Mouse (Mus musculus) embryonic facial prominence, embryonic 11.5 days (tissue): Measurements from ENCODE around the gene Grb2. TPM values are rescaled to one million over a fixed set of nuclear protein-coding genes. Genes with fewer than 3 reads are reported as not detected.

Experiments
- ATAC-seq: fragments of 200-750 bp; cut with Nextera tagmentation; replicated peaks from 2 replicates; pipeline ENCODE4 v1.8.0; 2017; ENCODE audit warnings: low read depth; ENCODE audit not compliant: insufficient number of reproducible peaks, low FRiP score, low TSS enrichment
- DNase-seq: peaks from one replicate; pipeline ENCODE4 v3.0.0-alpha.2; 2015; ENCODE audit warnings: low spot score
- H3K27ac ChIP-seq: fragments of 300-500 bp; sonication (generic); replicated peaks from 2 replicates; pipeline ENCODE4 v1.5.1; 2014; ENCODE audit warnings: mild to moderate bottlenecking, low read depth, low read length, control low read depth
- H3K27me3 ChIP-seq: fragments of 300-500 bp; sonication (generic); 2 replicates; pipeline ENCODE4 v1.6.1; 2014; ENCODE audit warnings: mild to moderate bottlenecking, low read length, moderate library complexity, mixed read lengths; ENCODE audit not compliant: control insufficient read depth, insufficient read depth
- H3K36me3 ChIP-seq: fragments of 300-500 bp; sonication (generic); replicated peaks from 2 replicates; pipeline ENCODE4 v1.6.1; 2014; ENCODE audit warnings: low read depth, mild to moderate bottlenecking, low read length, moderate library complexity, mixed read lengths; ENCODE audit not compliant: control insufficient read depth, insufficient read depth
- H3K4me1 ChIP-seq: fragments of 300-500 bp; sonication (generic); 2 replicates; pipeline ENCODE4 v1.6.1; 2014; ENCODE audit warnings: low read length, mixed read lengths; ENCODE audit not compliant: control insufficient read depth, insufficient read depth
- H3K4me2 ChIP-seq: fragments of 300-500 bp; sonication (generic); 2 replicates; pipeline ENCODE4 v1.6.1; 2014; ENCODE audit warnings: low read depth, mild to moderate bottlenecking, control low read depth, low read length, moderate library complexity
- H3K4me3 ChIP-seq: fragments of 300-500 bp; sonication (generic); 2 replicates; pipeline ENCODE4 v1.5.1; 2014; ENCODE audit warnings: low read depth, low read length, control low read depth
- H3K9ac ChIP-seq: fragments of 300-500 bp; sonication (generic); replicated peaks from 2 replicates; pipeline ENCODE4 v1.6.1; 2014; ENCODE audit warnings: mild to moderate bottlenecking, control low read depth, low read length
- H3K9me3 ChIP-seq: fragments of 300-500 bp; sonication (generic); replicated peaks from 2 replicates; pipeline ENCODE4 v1.6.1; 2016; ENCODE audit warnings: mild to moderate bottlenecking, low read length, inconsistent platforms, mixed read lengths; ENCODE audit not compliant: control insufficient read depth
- WGBS: fragments of 180-500 bp; shearing (Covaris S2); extraction: QIAGEN DNeasy Blood & Tissue Kit; methylation state at CpG from one replicate; pipeline ENCODE4 v1.1.7; 2014; 5-methylcytosine and 5-hydroxymethylcytosine counted together
- polyA plus RNA-seq: library from polyadenylated mRNA; unstranded; fragments of >200 nt; fragmentation: Nextera tagmentation; extraction: Ambion mirVana; gene quantifications from 2 replicates; pipeline ENCODE4 v1.2.1, GENCODE M21; 2014

Grb2 gene
- polyA plus RNA-seq, result 59.0 and 61.8 TPM in 2 replicates

DNA sequence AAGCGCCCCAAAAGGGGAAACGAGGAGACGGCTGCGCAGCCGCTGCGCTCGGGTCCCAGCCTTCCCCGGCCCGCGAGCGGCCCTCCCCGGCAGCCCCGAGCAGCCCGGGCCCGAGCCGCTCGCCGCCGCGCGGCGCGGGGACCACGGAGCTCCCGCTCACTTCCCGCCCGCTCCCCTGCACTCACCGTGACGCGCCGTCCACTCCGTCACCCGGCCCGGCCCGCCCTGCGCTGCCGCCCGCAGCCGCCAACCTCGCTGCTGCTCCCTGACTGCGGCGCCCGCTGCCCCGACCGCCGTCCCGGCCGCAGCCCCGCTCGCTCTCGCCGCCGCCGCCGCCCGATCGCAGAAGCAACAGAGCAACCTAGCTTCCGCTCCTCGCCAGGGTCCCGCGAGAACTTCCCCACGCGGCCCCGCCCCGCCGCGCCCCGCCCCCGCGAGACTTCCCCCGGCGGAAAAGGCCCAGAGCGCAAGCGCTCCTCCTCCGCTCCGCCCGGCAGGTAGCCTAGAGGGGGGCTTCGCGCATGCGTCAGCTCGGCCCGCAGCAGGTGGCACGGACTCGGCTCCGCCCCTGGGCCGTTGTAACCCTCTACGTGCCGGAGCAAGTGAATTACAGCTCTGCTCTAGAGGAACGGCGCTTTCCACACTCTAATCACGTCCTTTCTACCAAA lies at the start of gene Grb2:
TSS of gene Grb2 (minus strand) at position 389 of the 668 bp plus-strand sequence.
- Histone ChIP-seq H3K27ac (peak within 1 kb of the TSS; percentile 85), H3K27me3 (no peaks in the 10 kb centered on the region), H3K4me3 (peak within 1 kb of the TSS; percentile 99), H3K9me3 (no peaks in the 10 kb centered on the region), H3K4me1 (no peaks in the 10 kb centered on the region), H3K9ac (peak within 1 kb of the TSS; percentile 97), H3K4me2 (peak within 1 kb of the TSS; percentile 75), H3K36me3 (no peaks in the 10 kb centered on the region)
- ATAC-seq, result peak; percentile 93
- peak; percentile 98 for DNase-seq
- WGBS, result under 1% methylated on average over 57 of the region's 91 CpGs

DNA sequence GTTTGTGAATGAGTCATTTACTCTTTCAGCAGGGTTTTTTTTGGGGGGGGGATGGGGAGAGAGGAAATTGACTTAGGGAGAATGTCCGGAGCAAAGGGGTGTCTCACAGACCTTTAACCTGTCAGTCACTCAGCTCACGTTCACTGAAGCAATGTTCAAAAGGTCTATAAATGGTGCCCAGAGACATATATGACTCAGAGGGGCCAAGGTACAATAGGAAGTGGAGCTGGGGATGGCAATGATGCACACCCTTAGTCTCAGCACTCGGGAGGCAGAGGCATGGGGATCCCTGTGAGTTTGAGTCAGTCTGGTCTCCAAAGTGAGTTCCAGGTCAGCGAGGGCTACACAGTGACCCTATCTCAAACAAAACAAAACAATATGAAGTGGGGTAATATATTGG lies 45.1 kb upstream of the Grb2 start:
- ATAC-seq (no peak), DNase-seq (no peak)
- no peaks in the 10 kb centered on the region for H3K4me1 ChIP-seq
- no peaks in the 10 kb centered on the region for H3K36me3 ChIP-seq
- H3K27ac ChIP-seq, result no peak overlapping the region
- H3K9me3 ChIP-seq, result no peaks in the 10 kb centered on the region
- no peak overlapping the region for H3K4me2 ChIP-seq
- no peaks in the 10 kb centered on the region for H3K27me3 ChIP-seq
- no peak overlapping the region for H3K9ac ChIP-seq
- no peak overlapping the region for H3K4me3 ChIP-seq
- 69% methylated on average over 4 of the region's 4 CpGs for WGBS

DNA sequence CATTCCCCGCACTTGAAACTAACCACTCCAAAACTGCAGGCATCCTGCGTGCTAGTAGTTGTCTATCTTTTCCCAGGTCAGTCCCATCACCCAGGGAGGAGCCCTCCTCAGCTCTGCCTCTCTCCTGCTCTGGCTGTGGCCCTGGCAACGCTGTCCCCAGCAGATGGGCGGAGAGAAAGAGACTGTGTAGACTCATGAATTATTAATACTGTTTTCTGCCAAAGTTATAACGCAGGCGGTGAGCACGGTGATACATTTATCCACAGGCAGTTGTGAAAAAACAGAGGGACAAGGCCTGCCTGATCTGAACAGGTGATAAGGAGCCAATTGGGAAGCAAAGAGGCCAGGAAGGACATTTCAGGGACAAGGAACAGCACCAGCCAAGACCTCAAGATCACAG lies 44.3 kb upstream of the Grb2 start:
- 78% methylated on average over 7 of the region's 7 CpGs for WGBS
- Histone ChIP-seq H3K9me3 (no peaks in the 10 kb centered on the region), H3K4me1 (no peaks in the 10 kb centered on the region), H3K9ac (no peak overlapping the region), H3K36me3 (no peaks in the 10 kb centered on the region), H3K27ac (no peak overlapping the region), H3K4me3 (no peak overlapping the region), H3K4me2 (no peak overlapping the region), H3K27me3 (no peaks in the 10 kb centered on the region)
- no peak for ATAC-seq
- no peak for DNase-seq

DNA sequence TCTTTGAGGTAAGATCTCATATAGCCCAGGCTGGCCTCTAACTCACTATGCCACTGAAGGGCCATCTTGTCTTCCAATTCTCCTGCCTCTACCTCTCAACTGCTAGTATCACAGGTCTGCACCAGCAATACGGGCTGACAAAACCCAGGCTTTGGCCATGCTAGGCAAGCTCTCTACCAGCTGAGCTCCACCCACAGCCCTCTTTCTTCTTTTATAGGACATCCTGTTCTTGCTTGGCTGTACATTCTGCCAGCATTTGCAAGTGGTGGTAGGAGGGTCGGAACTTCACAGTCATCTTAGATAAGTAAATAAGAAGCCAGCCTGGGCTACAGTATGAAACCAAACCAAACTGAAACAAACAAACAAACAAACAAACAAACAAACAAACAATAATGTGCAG lies 43.3 kb upstream of the Grb2 start:
- H3K4me3 ChIP-seq, result no peak overlapping the region
- H3K36me3 ChIP-seq, result no peaks in the 10 kb centered on the region
- no peaks in the 10 kb centered on the region for H3K4me1 ChIP-seq
- no peaks in the 10 kb centered on the region for H3K9me3 ChIP-seq
- no peak overlapping the region for H3K9ac ChIP-seq
- no peaks in the 10 kb centered on the region for H3K27me3 ChIP-seq
- ATAC-seq, result no peak
- H3K27ac ChIP-seq, result no peak overlapping the region
- no peak for DNase-seq
- WGBS, result 70% methylated on average over 2 of the region's 2 CpGs
- no peak overlapping the region for H3K4me2 ChIP-seq

DNA sequence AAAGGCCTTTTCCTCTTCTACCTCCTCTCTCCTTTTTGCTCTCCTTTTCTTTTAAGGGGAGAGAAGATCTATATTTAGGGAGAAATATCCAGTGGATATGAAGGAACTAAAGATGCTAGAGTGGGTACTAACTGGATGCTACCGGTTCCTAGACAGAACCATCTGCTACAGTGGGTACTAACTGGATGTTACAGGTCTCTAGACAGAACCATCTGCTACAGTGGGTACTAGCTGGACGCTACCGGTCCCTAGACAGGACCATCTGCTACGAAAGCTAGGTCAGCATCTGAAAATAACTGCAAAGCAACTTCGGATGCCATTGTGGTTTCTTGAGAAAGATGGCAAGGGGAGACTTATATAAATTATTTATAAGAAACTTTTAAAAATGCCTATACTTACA lies 41.4 kb upstream of the Grb2 start:
- H3K27me3 ChIP-seq, result no peaks in the 10 kb centered on the region
- no peak overlapping the region for H3K9ac ChIP-seq
- H3K4me2 ChIP-seq, result no peak overlapping the region
- no peaks in the 10 kb centered on the region for H3K4me1 ChIP-seq
- H3K9me3 ChIP-seq, result no peaks in the 10 kb centered on the region
- H3K36me3 ChIP-seq, result no peaks in the 10 kb centered on the region
- WGBS, result 88% methylated on average over 5 of the region's 5 CpGs
- no peak for DNase-seq
- ATAC-seq, result no peak
- no peak overlapping the region for H3K4me3 ChIP-seq
- no peak overlapping the region for H3K27ac ChIP-seq

DNA sequence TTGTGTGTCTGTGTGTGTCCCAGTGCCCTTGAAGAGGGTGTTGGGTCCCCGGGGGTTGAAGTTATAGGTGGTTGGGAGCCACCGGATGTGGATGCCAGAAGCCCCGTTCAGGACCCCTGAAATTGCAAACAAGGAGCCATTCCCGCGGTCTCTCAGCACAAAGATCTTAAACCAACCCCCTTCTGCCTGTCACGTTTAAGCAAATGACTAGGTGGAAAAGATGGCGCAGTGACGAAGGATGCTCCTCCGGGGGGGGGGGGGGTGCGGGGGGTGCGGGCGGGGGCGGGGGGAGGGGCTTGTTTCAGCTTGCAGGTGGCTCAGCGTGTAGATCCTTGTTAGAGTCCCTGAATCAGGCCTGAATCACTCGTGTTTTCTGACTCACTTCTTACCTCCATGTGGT lies 39.0 kb upstream of the Grb2 start:
- WGBS, result 11% methylated on average over 15 of the region's 15 CpGs
- no peaks in the 10 kb centered on the region for H3K27me3 ChIP-seq
- H3K27ac ChIP-seq, result no peak overlapping the region
- H3K4me1 ChIP-seq, result no peaks in the 10 kb centered on the region
- H3K4me3 ChIP-seq, result no peak overlapping the region
- peak overlapping the region; percentile 24; the same call in 1 of the 2 replicates for H3K4me2 ChIP-seq
- no peaks in the 10 kb centered on the region for H3K36me3 ChIP-seq
- no peak for ATAC-seq
- DNase-seq, result peak; percentile 13
- no peaks in the 10 kb centered on the region for H3K9me3 ChIP-seq
- no peak overlapping the region for H3K9ac ChIP-seq

DNA sequence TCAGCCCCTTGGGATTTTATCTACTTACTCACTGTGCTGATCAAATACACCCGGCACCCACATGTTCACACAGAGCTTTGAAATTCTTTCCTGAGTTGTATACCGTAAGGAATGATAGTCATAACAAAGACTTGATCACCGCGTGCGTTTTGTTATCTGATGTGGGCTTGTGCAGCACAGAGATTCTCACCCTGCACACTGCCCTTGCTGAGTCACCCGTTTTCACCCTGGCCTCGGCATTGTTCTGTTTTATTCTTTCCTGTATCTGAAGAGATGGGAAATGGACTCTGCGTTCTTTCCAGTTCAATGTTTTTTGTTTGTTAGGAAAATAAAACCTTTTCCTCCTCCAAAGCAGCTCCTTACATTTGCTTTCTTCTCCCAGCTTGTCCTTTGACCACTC lies 38.4 kb upstream of the Grb2 start:
- H3K27me3 ChIP-seq, result no peaks in the 10 kb centered on the region
- no peak for ATAC-seq
- H3K36me3 ChIP-seq, result no peaks in the 10 kb centered on the region
- H3K9me3 ChIP-seq, result no peaks in the 10 kb centered on the region
- H3K4me1 ChIP-seq, result no peaks in the 10 kb centered on the region
- H3K9ac ChIP-seq, result no peak overlapping the region
- no peak overlapping the region for H3K4me2 ChIP-seq
- WGBS, result 57% methylated on average over 8 of the region's 8 CpGs
- no peak overlapping the region for H3K27ac ChIP-seq
- DNase-seq, result no peak
- no peak overlapping the region for H3K4me3 ChIP-seq

DNA sequence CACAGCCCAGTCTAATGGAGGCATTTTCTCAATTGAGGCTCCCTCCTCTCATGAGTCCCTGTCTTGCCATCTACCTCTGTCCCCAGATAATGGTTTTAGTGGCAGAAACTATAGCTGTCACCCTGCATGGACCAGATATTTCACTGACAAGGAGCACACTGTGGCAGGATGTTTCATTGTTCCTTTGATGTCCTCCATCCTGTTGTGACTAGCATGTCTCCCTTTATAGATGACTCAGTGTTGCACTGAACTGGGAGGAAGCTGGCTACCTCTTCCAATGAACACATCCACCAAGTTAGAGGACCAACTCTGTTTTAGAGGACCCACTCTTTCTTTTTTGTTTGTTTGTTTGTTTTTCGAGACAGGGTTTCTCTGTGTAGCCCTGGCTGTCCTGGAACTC lies 37.7 kb upstream of the Grb2 start:
- H3K27me3 ChIP-seq, result no peaks in the 10 kb centered on the region
- DNase-seq, result no peak
- no peak overlapping the region for H3K9ac ChIP-seq
- WGBS, result 83% methylated on average over 1 of the region's 1 CpGs
- no peak overlapping the region for H3K4me3 ChIP-seq
- H3K9me3 ChIP-seq, result no peaks in the 10 kb centered on the region
- no peaks in the 10 kb centered on the region for H3K4me1 ChIP-seq
- no peak overlapping the region for H3K27ac ChIP-seq
- no peak overlapping the region for H3K4me2 ChIP-seq
- no peak for ATAC-seq
- H3K36me3 ChIP-seq, result no peaks in the 10 kb centered on the region
